Mouse (Mus musculus): ENCODE results near the gene Asb18. TPM values are rescaled to one million over a fixed set of nuclear protein-coding genes. Genes with fewer than 3 reads are reported as not detected.

Asb18 gene
- polyA plus RNA-seq (2014; fragmentation: Illumina TruSeq; extraction: RNeasy Lipid Tissue Mini Kit (QIAGEN cat#74804); ENCODE audit: insufficient read depth, low read depth, low replicate concordance): 0.17 TPM

GRCm38 (mm10) chr1:90014446-90014845, at the start of gene Asb18:
TSS of gene Asb18 (minus strand) at chr1:90014666.

GRCm38 (mm10) chr1:89931120-89931519, 83.3 kb downstream of the Asb18 start, which contains the start of gene Gbx2:
TSS of gene Gbx2 (minus strand) at chr1:89931179.

Other genes starting within 250 kb of the Asb18 start
- gene Gbx2, start 83.5 kb downstream of the Asb18 start, polyA plus RNA-seq (2014; fragmentation: Illumina TruSeq; extraction: RNeasy Lipid Tissue Mini Kit (QIAGEN cat#74804); ENCODE audit: insufficient read depth, low read depth, low replicate concordance): not detected
- 6.7 TPM for gene Iqca, start 138.7 kb upstream of the Asb18 start, polyA plus RNA-seq (2014; fragmentation: Illumina TruSeq; extraction: RNeasy Lipid Tissue Mini Kit (QIAGEN cat#74804); ENCODE audit: insufficient read depth, low read depth, low replicate concordance)
- 21.6 TPM for gene Ackr3, start 189.3 kb upstream of the Asb18 start, polyA plus RNA-seq (2014; fragmentation: Illumina TruSeq; extraction: RNeasy Lipid Tissue Mini Kit (QIAGEN cat#74804); ENCODE audit: insufficient read depth, low read depth, low replicate concordance)